Mouse (Mus musculus): ENCODE data around the gene Wwc1.
"Not testable (repeated sequence)": the region's sequence is repeated elsewhere in the genome, so short reads cannot be mapped to it uniquely, and the experiment has no call there.

The Wwc1 gene

GRCm38 (mm10) chr11:35873624-35874244 lies 106.6 kb downstream of the Wwc1 start:
- DNase-seq, result no peak

GRCm38 (mm10) chr11:35870961-35871360 lies 109.4 kb downstream of the Wwc1 start:
- DNase-seq, result no peak

DNA sequence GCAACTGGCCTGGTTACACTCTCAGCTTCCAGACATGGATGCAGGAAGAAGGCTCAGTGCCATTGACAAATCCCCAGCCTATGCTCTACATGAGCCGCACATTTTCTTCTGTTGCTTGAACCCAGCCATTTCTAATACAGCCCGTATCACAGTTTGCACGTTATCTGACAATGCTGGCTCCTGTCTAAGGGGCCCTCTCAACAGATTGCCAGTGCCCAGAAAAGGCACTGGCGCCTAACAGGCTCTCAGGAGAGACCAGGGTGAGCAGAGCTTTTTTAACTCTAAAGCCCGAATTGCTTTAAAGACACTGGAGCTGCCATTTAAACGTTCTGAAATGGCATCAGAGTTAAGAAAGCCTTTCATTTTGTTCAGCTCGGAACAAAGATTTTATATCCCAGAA lies 114.2 kb downstream of the Wwc1 start:
- DNase-seq, result no peak

DNA sequence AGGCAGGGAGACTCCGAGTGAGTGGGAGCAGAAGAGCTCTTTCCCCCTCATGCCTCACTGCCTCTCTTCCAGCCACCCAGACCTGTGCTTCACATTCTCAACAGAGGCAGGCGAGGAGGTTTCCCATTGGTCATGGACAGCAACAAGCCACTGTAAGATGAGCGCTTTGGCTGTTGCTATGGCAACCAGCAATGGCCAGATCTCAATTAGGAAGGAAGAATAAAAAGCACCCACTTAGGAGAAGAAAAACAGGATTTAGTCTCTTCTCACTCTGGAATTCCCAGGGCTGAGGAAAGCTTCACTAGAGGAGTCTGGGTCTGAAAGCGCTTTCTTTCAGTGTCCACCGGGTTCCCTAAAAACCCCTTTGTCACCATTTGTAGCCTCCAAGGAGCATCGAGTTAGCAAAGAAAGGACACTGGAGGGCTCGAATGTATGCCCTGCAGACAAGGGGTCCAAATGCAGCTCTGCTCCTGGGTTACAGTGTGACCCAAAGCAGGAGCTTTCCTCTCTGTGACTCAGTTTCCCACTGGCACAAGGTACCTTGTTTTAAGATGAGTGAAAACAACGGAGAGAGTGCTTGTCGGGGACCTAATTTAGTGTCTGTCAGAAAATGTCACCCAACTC lies 115.2 kb downstream of the Wwc1 start:
- no peak for DNase-seq

- no peak for DNase-seq
Observed at GRCm38 (mm10) chr11:35863653-35864052, 116.7 kb downstream of the Wwc1 start.

- DNase-seq, result no peak
Observed at GRCm38 (mm10) chr11:35857395-35858067, 122.8 kb downstream of the Wwc1 start.

- no peak for DNase-seq
Observed at GRCm38 (mm10) chr11:35856359-35857040, 123.8 kb downstream of the Wwc1 start.

DNA sequence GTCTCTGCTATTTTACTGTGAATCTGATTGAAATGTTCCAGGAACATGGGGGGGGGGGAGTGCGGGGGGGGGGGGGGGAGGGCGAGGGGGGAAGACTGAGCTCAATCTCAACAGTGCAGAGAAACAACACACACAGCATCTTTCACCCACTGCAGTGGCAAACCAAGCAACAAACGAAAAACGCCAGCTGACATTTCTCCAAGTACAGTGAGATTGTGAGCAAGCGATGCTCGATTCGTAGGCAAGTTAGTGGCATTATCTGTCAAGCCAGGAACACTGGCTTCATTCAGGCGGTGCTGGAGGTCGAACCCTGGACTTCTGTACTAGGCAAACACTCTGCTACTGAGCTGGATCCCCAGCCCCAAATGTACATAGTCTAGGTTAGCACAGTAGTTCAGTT lies 124.8 kb downstream of the Wwc1 start:
- DNase-seq, result no peak

DNA sequence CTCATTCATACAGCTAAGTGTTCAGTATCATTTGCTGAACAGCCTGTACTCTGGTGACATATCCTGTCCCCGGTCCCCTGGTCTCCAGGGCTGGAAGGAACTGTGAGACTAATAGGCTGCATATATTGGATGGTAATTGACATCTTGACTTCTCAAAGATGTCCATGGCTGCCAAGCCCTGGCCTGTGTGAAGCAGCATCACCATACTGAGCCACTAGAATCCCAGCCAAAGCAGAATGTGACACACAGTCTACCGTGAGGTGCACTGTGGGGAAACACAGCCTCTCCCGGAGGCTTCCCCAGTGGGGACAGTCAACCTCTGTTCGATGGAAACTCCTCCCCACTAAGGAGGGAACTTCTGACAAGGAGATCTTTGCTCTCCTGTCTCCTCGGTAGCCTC lies 125.4 kb downstream of the Wwc1 start:
- no peak for DNase-seq

DNA sequence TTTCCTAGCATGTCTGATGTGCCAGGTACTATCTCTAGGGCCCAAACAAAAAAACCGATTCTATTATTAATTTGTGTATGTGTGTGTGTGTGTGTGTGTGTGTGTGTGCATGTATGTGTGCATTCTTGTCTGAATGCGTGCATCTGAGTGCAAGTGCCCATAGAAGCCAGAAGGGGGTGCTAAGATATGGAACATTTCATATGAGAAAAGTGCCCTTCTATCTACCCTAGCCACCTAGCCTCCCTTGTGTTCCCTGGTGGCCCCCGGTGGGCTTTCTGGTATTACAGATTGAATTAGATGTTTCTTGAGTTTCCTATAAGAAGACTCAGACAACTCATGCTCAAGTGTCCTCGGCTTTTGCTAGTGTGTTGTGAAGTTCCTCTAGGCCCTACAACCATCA lies 126.7 kb downstream of the Wwc1 start:
- DNase-seq, result no peak

GRCm38 (mm10) chr11:35852731-35853130 lies 127.6 kb downstream of the Wwc1 start:
- DNase-seq, result peak; percentile 26

GRCm38 (mm10) chr11:35844299-35844698 lies 136.0 kb downstream of the Wwc1 start:
- no peak for DNase-seq

DNA sequence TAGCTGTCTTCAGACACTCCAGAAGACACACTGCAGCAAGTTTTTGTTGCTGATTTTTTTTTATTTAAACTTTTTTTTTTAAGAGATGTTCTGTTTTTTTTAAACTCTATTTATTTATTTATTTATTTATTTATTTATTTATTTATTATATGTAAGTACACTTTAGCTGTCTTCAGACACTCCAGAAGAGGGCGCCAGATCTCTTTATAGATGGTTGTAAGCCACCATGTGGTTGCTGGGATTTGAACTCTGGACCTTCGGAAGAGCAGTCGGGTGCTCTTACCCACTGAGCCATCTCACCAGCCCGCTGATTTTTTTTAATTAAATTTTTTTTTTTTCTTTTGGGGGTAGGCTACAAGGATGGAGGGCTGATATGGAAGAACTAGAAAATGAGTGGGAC lies 137.8 kb downstream of the Wwc1 start:
- DNase-seq, result not testable (repeated sequence)

GRCm38 (mm10) chr11:35841738-35842325 lies 138.5 kb downstream of the Wwc1 start:
- DNase-seq, result no peak

DNA sequence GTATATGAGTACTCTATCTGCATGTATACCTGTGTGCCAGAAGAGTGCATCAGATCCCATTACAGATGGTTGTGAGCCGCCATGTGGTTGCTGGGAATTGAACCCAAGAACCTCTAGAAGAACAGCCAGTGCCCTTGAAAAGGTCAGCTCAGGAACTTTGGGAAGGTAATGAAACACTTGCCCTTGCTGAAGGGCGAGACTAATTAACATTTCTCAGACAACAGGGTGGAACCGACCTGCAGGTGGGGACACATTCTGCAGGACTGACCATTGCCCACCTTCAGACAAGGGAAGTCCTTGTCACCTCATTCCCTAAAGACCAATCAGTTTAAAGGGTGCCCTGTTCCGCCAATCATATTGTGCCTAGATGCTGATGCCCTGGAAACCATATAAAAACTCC lies 139.5 kb downstream of the Wwc1 start:
- not testable (repeated sequence) for DNase-seq

DNA sequence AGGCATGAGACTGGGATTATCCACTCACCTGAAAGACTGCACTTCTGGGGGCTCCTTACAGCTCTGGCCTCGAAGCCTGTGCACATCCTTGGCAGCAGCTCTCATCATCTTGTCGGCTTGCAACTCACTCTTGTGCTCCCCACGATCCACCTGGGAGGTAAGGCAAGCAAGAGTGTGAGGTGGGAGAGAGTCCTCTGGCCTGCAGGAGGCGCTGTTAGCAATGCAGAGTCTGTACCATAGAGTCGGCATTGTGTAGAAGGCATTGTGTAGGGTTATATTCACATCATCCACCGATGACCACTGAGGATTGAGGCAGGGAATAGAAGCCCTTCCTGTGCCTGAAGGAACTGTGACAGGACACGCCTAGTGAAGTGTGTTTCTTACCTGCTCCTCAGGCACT lies 140.0 kb downstream of the Wwc1 start:
- DNase-seq, result no peak

DNA sequence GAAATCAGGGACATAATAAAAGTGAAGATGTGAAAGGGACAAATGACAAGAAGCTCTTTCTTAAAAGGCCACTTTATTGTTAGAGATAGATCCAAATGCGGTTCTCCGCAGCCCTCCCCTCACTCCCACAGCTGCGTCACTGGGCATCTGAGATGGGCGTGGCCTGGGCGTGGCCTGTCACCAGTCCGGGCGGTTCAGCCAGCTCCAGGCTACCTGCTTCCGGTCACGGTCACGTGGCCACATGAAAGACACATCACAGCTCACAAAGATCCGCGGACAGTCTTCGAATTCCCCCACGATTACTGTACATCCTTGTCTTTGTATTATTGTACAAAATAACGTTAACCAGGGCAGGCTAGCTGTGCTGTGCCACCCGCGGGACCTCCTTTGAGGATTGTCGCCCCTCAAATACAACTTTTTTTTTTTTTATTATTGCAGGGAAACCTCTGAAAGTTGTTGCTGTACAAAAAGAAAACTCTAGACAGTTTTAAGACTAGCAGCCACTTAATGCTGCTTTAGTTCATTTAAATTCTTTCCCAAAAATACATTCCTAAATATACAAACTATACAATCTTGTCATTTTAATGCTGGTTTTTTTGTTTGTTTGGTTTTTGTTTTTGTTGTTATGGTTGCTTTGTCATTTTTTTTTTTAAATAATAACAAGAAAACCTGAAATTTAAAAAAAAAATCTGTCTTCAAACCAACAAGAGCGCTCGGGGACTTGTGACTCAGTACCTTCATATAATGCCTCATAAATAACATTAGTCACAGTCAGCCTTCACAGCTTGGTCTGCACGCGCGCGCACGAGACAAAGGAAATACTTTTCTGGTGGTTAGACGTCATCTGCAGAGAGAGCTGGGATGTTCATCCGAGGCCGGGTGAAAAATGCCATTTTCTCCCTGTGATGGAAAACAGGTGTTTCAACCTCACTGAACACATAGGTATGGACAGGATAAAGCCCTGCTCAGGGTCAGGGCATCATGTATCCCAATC lies 141.7 kb downstream of the Wwc1 start:
- peak; percentile 73 for DNase-seq

GRCm38 (mm10) chr11:35837156-35838126 lies 142.9 kb downstream of the Wwc1 start:
- DNase-seq, result no peak

DNA sequence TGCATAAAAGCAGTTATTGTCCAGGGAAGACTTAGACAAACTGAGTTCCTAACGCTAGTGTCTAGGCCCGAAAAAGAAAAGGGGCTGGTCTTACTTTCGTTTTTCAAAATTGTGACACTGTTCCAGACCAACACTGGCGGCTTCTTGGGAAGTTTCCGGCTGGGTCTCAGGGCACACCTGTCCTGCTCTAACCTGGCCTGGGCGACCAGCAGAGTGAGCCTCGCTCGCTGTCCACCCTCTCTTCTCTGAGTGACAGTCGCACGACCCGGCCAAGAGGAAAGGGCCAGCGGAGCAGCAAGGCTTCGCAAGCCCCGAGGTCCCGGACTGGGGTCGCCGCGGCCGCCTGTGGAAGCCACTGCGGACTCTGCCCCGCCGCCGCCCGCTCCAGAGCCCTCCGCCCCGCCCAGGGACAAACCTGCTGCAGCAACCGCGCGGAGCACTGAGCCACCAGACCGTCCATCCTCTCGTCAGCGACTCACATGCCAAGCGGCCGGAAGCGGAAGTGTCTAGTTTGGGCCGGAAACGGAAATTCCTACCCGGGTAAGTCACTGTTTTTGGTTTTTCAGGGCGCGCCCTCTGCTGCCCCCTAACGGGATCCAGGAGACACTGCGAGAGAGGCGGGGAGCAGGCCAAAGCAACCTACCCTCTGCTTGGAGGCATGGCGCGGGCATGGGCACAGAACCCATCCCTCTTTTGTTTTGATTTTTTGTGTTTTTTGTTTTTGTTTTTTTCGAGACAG lies 146.1 kb downstream of the Wwc1 start, which contains the start of gene Rars:
Rars (minus strand) TSS at position 485 of the 739 bp plus-strand sequence.
- peak; percentile 94 for DNase-seq

- no peak for DNase-seq
Observed at GRCm38 (mm10) chr11:35833270-35833669, 147.1 kb downstream of the Wwc1 start.

All from cerebellum, adult 8-10 months (tissue).